ENCODE assay signal across 10 mouse cellular contexts in genomic region chr12:112560176-112560797, GRCm38 (mm10). TPM values are rescaled to one million over a fixed set of nuclear protein-coding genes. Genes with fewer than 3 reads are reported as not detected.
A peak's percentile ranks its signal among the peaks of the same experiment; 100 is the strongest.
DNase-seq lines count a peak whose midpoint lies in the region; ATAC-seq and TF ChIP-seq lines count a peak whose summit lies in the region.
"Had no signal": no experiment of that assay in that cellular context is flagged by ENCODE, and none has a peak within 500 bp of the region (broad histone marks: within the 10 kb centered on the region; RNA-seq: fewer than 3 reads in every experiment).

No protein-coding gene starts in this region.

- no peaks in the 10 kb centered on the region for H3K36me3 ChIP-seq in heart, embryonic 12.5 days
- H3K36me3 ChIP-seq in liver, embryonic 14.5 days (replicated peaks; ENCODE audit: control insufficient read depth, insufficient read depth, low read depth), result no peaks in the 10 kb centered on the region

- no peak; the same call in 1 of the 2 replicates for ATAC-seq in heart, embryonic 12.5 days (ENCODE audit: insufficient number of reproducible peaks, low FRiP score)
- ATAC-seq in liver, embryonic 14.5 days (ENCODE audit: insufficient read depth), result peak; percentile 47; the same call in 1 of the 2 replicates

- 19% methylated on average over 3 of the region's 5 CpGs for WGBS in heart, embryonic 12.5 days
- WGBS in liver, embryonic 14.5 days (ENCODE audit: insufficient replicate concordance), result 60% methylated on average over 5 of the region's 5 CpGs

- H3K9ac ChIP-seq in heart, embryonic 12.5 days, result no peak overlapping the region
- no peak overlapping the region for H3K9ac ChIP-seq in liver, embryonic 14.5 days (replicated peaks)

- H3K4me2 ChIP-seq in heart, embryonic 12.5 days, result no peak overlapping the region
- no peak overlapping the region for H3K4me2 ChIP-seq in liver, embryonic 14.5 days (ENCODE audit: low read depth)

- DNase-seq in heart, adult 11 months, result peak; percentile 88
- peak; percentile 61 for DNase-seq in ES-CJ7 (ENCODE audit: low read depth, low spot score)
- peak; percentile 21 to 59 for DNase-seq in heart, postnatal 10 days
- no peak for DNase-seq in liver, embryonic 14.5 days (ENCODE audit: low read depth in 3 of 3, low spot score in 3 of 3)
- no peak for DNase-seq in c-Kit-positive CD71-positive TER-119-positive erythroid progenitor cells, embryonic 14.5 days (ENCODE audit: low spot score)
- no peak for DNase-seq in gastrocnemius, postnatal 14 days
- no peak for DNase-seq in ovary, adult 18-20 months (ENCODE audit: low spot score)

- H3K9me3 ChIP-seq in heart, embryonic 12.5 days (replicated peaks), result no peaks in the 10 kb centered on the region
- no peaks in the 10 kb centered on the region for H3K9me3 ChIP-seq in liver, embryonic 14.5 days (ENCODE audit: control insufficient read depth, low read length)

- intact Hi-C loops in heart, postnatal 10 days (cut with DNase I), result no loop called here
- intact Hi-C loops in gastrocnemius, postnatal 14 days (cut with DNase I; ENCODE audit: low total_unique reads), result no loop called here

- H3K4me1 ChIP-seq in heart, embryonic 12.5 days (replicated peaks), result peaks cover 12% of the 10 kb centered on the region
- H3K4me1 ChIP-seq in liver, embryonic 14.5 days (replicated peaks; ENCODE audit: control insufficient read depth in 2 of 2, insufficient read depth in 2 of 2, low read length in 1 of 2), result no peaks in the 10 kb centered on the region; a peak in 1 of 4 replicates

- H3K4me3 ChIP-seq in heart, embryonic 12.5 days, result no peak overlapping the region
- no peak overlapping the region for H3K4me3 ChIP-seq in liver, embryonic 14.5 days (ENCODE audit: insufficient read depth in 1 of 2, low read depth in 2 of 2, low read length in 2 of 2)
- H3K4me3 ChIP-seq: myocyte had no signal

- no peak overlapping the region for H3K27ac ChIP-seq in heart, embryonic 12.5 days (ENCODE audit: poor library complexity, severe bottlenecking)
- no peak overlapping the region for H3K27ac ChIP-seq in liver, embryonic 14.5 days

- no peak for TF ChIP-seq EP300 in liver, embryonic 14.5 days (IDR thresholded peaks at IDR 0.05; ENCODE audit: low read depth)

- TF ChIP-seq CTCF in liver, embryonic 14.5 days (IDR thresholded peaks at IDR 0.05; ENCODE audit: low read depth), result peak; percentile 58

- no peaks in the 10 kb centered on the region for H3K27me3 ChIP-seq in heart, embryonic 12.5 days (replicated peaks)
- H3K27me3 ChIP-seq in liver, embryonic 14.5 days (ENCODE audit: control insufficient read depth, insufficient read depth, low read length), result no peaks in the 10 kb centered on the region

RNA-seq across cellular contexts. Expression of gene Inf2, which starts 28.3 kb away (rescaled TPM):
- polyA plus RNA-seq in heart, embryonic 12.5 days (2016; fragmentation: Nextera tagmentation; extraction: Ambion mirVana), result 2.2 and 3.5 TPM in 2 replicates
- total RNA-seq in heart, postnatal 10 days (2021), result 10 to 100 TPM; 18.4 to 23.3 TPM
- 4.8 and 6.2 TPM in 2 replicates for polyA plus RNA-seq in liver, embryonic 14.5 days (2012; rRNA removed)
- 2.0 and 2.1 TPM in 2 replicates for polyA plus RNA-seq in liver, embryonic 14.5 days (2014; fragmentation: Nextera tagmentation; extraction: Ambion mirVana)
- total RNA-seq in gastrocnemius, postnatal 14 days (2021), result 10 to 100 TPM; 15.0 to 16.1 TPM

RNA-seq across cellular contexts. Expression of gene Tmem179, which starts 43.7 kb away (rescaled TPM):
- 0.68 and 0.88 TPM in 2 replicates for polyA plus RNA-seq in heart, embryonic 12.5 days (2016; fragmentation: Nextera tagmentation; extraction: Ambion mirVana)
- total RNA-seq in heart, postnatal 10 days (2021), result not detected
- 0.02 and 0.09 TPM in 2 replicates for polyA plus RNA-seq in liver, embryonic 14.5 days (2012; rRNA removed)
- polyA plus RNA-seq in liver, embryonic 14.5 days (2014; fragmentation: Nextera tagmentation; extraction: Ambion mirVana), result 0.05 and 0.08 TPM in 2 replicates
- not detected for total RNA-seq in gastrocnemius, postnatal 14 days (2021)
- total RNA-seq: heart, postnatal 36 days had no signal

RNA-seq across cellular contexts. Expression of gene Adssl1, which starts 59.6 kb away (rescaled TPM):
- 81.7 and 86.4 TPM in 2 replicates for polyA plus RNA-seq in heart, embryonic 12.5 days (2016; fragmentation: Nextera tagmentation; extraction: Ambion mirVana)
- 100 to 1,000 TPM; 129 to 136 TPM for total RNA-seq in heart, postnatal 10 days (2021)
- polyA plus RNA-seq in liver, embryonic 14.5 days (2012; rRNA removed), result 3.7 and 5.4 TPM in 2 replicates
- 7.6 and 8.5 TPM in 2 replicates for polyA plus RNA-seq in liver, embryonic 14.5 days (2014; fragmentation: Nextera tagmentation; extraction: Ambion mirVana)
- total RNA-seq in gastrocnemius, postnatal 14 days (2021), result 100 to 1,000 TPM; 462 to 471 TPM

Comparison
In these comparisons a context has a peak if more than half of its experiments do, and no peak if none do; other contexts are left out.
1. DNase-seq: peak in heart, adult 11 months (single experiment), ES-CJ7 (single experiment) and heart, postnatal 10 days (2 of 2); none in liver, embryonic 14.5 days (0 of 3), c-Kit-positive CD71-positive TER-119-positive erythroid progenitor cells, embryonic 14.5 days (single experiment), gastrocnemius, postnatal 14 days (single experiment) and ovary, adult 18-20 months (single experiment).